Mouse (Mus musculus) urinary bladder, adult 2 months (tissue): Measurements from ENCODE around the gene Mtnr1a. TPM values are rescaled to one million over a fixed set of nuclear protein-coding genes. Genes with fewer than 3 reads are reported as not detected.
"Not testable (repeated sequence)": the region's sequence is repeated elsewhere in the genome, so short reads cannot be mapped to it uniquely, and the experiment has no call there.

Experiments
- DNase-seq: peaks from one replicate; pipeline ENCODE4 v3.0.0; 2022; ENCODE audit warnings: low spot score
- polyA plus RNA-seq: library from polyadenylated mRNA; depleted of rRNA; stranded (reverse); fragments of >200 nt; gene quantifications from 2 replicates; pipeline ENCODE4 v1.2.3, GENCODE M21; 2012; rRNA removed

The Mtnr1a gene
- polyA plus RNA-seq = not detected in 2 replicates

GRCm38 (mm10) chr8:45068759-45069386, at the start of gene Mtnr1a:
Gene Mtnr1a, plus strand, starts transcription at chr8:45069137.
- DNase-seq = peak; percentile 89

DNA sequence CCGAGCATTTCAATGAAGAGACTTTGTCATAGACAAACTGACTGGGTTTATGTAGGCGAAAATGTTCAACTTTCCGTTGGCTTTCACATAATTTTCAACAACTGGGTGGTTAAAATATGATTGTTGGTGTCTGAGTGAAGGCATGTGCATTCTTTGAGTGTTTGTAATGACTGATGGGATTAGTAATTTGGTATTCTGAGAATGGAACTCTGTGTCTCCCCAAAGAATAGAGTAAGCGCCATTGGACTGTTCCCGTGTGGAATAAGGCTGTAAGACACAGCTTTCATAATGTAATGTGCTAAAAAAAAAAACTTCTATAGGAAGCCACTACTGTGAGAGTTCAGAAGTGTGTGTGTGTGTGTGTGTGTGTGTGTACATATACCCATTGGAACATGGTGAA, 49.7 kb upstream of the Mtnr1a start:
- no peak for DNase-seq

DNA sequence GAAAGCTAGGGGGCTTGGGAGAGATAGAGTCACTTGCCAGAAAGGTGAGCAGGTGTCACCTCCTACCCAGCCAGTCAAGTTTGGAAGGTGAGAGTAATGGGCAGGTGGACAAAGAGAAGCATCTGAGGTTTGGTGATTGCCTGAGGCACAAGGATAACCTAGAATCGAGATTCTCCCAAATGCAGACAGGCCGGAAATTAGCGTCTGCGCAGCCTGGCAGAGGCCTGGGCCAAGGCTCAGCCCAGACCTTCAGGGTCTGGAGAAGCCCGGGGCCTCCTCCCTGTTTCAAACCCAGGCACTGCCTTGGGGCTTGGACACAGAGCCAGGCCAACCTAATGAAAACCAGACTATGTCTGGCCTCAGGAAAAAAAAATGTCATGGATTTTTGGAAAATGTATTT, 47.8 kb upstream of the Mtnr1a start:
- DNase-seq = no peak

GRCm38 (mm10) chr8:45021911-45022665, 46.8 kb upstream of the Mtnr1a start:
- DNase-seq = no peak

DNA sequence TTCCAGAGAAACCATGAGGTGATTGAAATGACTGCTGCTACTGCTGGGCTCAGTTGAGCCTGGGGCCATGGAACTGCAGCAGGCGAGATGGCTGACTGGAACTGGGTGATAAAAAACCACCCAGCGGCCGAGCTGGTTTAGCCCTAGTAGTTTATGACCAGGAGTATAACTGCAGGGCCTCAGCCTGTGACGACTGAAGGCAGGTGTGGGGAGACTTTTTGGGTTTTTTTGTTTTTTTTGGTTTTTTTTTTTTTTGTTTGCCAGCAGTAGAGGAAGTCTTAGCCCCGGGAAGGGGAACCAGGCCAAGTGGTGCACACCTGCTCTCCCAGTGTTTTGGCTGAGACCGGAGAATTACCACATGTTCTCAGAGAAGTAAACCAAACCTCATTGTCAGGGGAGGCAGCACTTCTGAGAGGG, 40.8 kb upstream of the Mtnr1a start:
- DNase-seq = no peak

- DNase-seq = no peak
These were observed 30.6 kb upstream of the Mtnr1a start for GRCm38 (mm10) chr8:45038350-45038749.

GRCm38 (mm10) chr8:45044160-45044559, 24.8 kb upstream of the Mtnr1a start:
- DNase-seq = no peak

DNA sequence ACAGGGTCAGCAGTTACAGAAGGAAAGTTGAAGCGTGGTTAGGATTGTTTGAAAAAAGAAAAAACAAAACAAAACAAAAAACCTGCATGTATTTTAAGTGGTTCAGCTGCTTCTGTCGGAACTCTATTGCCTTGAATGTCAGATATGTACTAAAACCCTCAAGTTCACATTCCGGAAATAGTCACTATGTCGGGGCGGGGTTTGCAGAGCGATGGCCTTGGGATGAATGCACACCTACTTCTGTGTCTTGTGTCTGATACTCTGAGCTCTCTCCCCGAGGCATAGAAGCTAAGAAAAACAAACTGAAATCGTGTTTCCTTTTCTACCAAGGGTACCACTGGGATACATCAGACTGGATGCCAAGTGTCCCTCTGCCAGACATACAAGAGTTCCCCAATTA, 18.5 kb upstream of the Mtnr1a start:
- DNase-seq = no peak

DNA sequence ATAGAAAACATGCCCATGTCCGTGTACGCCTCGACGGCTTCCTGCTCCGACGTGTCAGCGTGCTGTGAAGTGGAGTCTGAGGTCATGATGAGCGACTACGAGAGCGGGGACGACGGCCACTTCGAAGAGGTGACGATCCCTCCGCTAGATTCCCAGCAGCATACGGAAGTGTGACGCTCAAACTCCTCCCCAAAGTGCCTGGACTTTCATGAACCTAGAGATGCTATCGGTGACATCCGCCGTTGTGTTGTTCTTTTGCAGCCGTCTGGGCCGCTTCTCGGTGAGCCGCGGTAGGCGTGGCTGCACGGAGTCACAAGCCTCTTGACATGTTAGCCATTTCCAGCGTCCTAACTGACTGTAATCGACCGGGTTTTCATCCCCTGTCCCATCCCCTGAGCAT, 17.7 kb upstream of the Mtnr1a start:
- no peak for DNase-seq

DNA sequence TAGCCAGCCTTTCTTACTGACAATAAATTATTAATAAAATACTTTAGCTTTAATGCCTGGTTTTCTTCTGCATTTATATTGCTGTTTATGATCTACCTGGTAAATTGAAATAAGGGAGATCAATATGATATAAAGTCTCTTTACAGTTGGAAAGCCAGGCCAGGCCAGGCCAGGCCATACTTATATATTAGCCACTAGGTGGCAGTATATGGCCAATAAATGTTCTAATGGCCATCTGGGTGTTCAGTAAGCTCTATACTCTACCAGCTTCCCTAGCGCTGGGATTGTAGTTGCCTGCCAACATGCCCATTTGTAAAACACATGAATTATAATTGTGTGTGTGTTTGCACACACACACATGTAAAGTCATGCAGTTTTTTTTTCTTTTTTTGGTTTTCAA, 16.7 kb upstream of the Mtnr1a start:
- DNase-seq = no peak

- no peak for DNase-seq
These were observed 16.3 kb upstream of the Mtnr1a start for GRCm38 (mm10) chr8:45052618-45053017.

DNA sequence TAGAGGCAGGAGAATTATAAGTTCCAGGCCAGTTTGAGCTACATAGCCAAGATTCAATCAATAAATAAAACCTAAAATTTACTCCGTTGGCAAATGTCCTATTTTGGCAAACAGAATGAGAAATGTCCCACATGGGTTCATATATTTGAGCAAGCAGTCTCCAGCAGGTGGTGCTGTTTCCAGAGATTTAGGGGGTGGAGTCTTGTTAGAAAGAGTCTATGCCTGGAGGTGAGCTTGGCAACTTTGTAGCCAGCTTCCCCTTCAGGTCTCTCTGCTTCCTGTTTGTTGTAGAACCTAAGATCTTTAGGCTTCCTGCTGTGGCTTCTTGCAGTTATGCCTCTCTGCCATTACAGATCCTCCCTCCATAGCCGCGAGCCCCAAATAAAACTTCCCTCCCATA, 13.4 kb upstream of the Mtnr1a start:
- no peak for DNase-seq

GRCm38 (mm10) chr8:45056810-45057209, 12.1 kb upstream of the Mtnr1a start:
- DNase-seq = no peak

- DNase-seq = no peak
These were observed 8.9 kb upstream of the Mtnr1a start for GRCm38 (mm10) chr8:45060083-45060482.

DNA sequence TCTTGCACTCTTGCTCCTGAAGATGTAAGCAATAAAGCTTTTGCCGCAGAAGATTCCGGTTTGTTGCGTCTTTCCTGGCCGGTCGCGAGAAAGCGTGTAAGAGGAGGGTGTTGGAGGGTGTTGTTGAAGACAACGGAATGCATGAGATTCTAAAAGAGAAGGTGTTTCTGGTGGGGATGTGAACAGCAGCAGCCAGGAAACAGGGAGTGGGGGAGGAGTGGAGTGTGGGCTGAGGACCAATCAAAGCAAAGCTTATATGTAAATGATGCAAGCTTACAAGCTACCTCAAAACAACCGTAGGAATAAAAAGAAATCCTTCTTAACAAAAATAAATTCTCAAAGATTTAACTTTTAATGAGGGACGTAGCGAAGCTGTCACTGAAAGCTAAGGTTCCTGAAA, 6.6 kb upstream of the Mtnr1a start:
- no peak for DNase-seq

DNA sequence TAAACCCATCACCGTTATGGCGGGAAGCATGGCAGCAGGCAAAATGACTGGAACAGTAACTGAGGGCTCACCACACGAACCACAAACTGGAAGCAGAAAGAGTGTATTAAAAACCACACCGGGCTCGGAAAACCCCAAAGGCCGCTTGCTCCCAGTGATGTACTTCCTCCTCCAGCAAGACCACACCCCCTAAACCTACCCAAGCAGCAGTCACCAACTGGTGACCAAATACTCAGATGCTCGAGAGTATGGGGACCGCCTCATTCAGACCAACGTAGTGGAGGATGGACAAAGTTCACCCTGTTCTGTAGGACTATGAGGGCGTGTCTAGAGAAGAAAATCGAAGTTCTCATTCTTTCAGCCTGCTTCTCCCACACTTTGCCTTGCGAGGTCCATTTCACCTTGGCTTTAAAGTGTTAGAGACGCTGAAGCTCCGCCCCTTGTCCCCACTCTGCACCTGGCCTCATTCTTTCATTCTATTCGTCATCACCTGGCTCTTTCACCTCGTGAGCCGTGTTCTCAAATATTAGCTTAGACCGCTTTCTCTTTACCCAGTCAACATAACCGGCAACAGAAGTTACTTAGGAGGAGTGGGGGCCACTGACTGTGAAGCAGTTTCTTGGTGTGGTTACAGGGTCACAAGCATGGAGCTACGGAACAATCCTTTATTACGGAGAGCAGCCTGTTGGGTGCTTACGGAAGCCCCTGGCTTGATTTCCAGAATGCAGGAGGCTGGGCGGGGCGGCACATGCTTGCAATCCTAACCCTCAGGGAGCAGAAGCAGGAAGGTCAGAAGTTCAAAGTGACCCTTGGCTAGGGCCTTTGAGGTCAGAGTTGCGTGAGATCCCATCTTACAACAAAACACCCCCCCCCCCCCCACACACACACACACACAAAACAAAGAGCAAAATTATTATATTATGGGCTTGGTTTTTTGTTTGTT, 5.7 kb upstream of the Mtnr1a start:
- no peak for DNase-seq

DNA sequence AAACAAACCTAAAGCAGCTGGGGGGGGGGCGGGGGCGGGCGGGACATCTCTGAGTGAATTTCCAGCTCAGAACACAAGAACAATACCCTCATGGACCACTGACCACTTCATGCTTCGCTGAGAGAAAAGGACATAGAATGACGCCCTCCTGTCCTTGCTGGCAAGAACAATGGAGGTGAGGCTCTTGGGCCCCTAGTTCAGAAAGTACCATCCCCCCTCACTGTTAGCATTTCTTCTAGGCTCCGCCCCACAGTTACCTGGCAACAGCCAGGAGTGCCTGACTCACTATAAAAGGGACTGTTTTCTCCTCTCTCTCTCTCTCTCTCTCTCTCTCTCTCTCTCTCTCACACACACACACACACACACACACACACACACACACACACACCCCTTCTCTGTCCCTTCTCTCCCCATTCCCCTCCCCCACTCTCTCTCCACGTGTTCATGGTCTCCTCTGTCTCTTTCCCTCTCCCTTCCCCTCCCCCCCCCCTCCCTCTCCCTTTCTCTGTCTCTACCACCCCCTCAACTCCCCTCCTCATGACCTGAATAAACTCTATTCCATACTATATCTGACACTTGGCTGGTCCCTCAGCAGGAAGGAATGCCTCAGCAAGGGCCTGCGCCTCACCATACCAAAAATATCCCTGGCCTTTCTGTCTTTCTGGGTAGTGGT, 4.6 kb upstream of the Mtnr1a start:
- DNase-seq = no peak

GRCm38 (mm10) chr8:45065391-45065790, 3.5 kb upstream of the Mtnr1a start:
- not testable (repeated sequence) for DNase-seq

GRCm38 (mm10) chr8:45070949-45071348, 2.0 kb downstream of the Mtnr1a start:
- DNase-seq = no peak

- no peak for DNase-seq
These were observed 11.9 kb downstream of the Mtnr1a start for GRCm38 (mm10) chr8:45080850-45081249.

DNA sequence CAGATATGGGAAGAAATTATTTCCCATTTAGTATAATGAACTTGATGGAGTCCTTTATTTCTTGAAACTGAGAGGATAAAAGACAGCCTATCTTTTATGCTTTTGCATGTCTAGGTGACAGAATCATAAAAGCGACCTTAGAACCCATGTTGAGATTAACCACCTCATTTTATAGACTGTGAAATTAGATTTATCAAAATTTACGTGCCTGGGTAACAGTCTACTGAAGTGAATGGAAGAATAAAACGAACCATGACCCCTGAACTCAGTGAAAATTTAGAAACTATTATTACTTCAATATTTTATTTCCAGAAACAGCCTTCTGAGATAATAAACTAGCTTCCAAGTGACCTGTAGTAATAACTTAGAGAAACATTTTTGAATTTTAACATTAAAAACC, 24.7 kb downstream of the Mtnr1a start:
- DNase-seq = no peak
